Mouse (Mus musculus) heart, embryonic 14.5 days (tissue): Measurements from ENCODE around the gene Vps13d. TPM values are rescaled to one million over a fixed set of nuclear protein-coding genes. Genes with fewer than 3 reads are reported as not detected.

ENCODE experiments used
- ATAC-seq: fragments of 200-750 bp; cut with Nextera tagmentation; 2 replicates; pipeline ENCODE4 v1.8.0; 2017; ENCODE audit warnings: low read depth, moderate TSS enrichment; ENCODE audit not compliant: insufficient number of reproducible peaks, insufficient read depth, low FRiP score
- H3K27ac ChIP-seq, 2 experiments: fragments of 200-500 bp in 1 of 2; fragments of 300-500 bp in 1 of 2; sonication (generic) in 1 of 2; replicated peaks in 1 of 2; 2 replicates each; pipeline ENCODE4 v1.5.1; 2012 to 2014; ENCODE audit warnings: low read depth in 2 of 2, low read length in 2 of 2, control low read depth in 1 of 2, mild to moderate bottlenecking in 1 of 2, mixed read lengths in 1 of 2; ENCODE audit not compliant: control insufficient read depth in 1 of 2, insufficient read depth in 1 of 2
- H3K27me3 ChIP-seq: fragments of 300-500 bp; sonication (generic); 2 replicates; pipeline ENCODE4 v1.6.1; 2014; ENCODE audit warnings: mild to moderate bottlenecking, low read length, control low read depth; ENCODE audit not compliant: control insufficient read depth, insufficient read depth
- H3K36me3 ChIP-seq: fragments of 300-500 bp; sonication (generic); 2 replicates; pipeline ENCODE4 v1.6.1; 2014; ENCODE audit warnings: mild to moderate bottlenecking, control low read depth, low read length, mixed read lengths; ENCODE audit not compliant: control insufficient read depth, insufficient read depth
- H3K4me1 ChIP-seq, 2 experiments: fragments of 200-500 bp in 1 of 2; fragments of 300-500 bp in 1 of 2; sonication (generic) in 1 of 2; 2 replicates each; pipeline ENCODE4 v1.6.1; 2012 to 2014; ENCODE audit warnings: low read length in 2 of 2, control low read depth in 1 of 2, mixed read lengths in 1 of 2; ENCODE audit not compliant: control insufficient read depth in 2 of 2, insufficient read depth in 2 of 2
- H3K4me2 ChIP-seq: fragments of 300-500 bp; sonication (generic); 2 replicates; pipeline ENCODE4 v1.6.1; 2014; ENCODE audit warnings: mild to moderate bottlenecking, low read length
- H3K4me3 ChIP-seq, 2 experiments: fragments of 200-500 bp in 1 of 2; fragments of 300-500 bp in 1 of 2; sonication (generic) in 1 of 2; 2 replicates each; pipeline ENCODE4 v1.5.1; 2012 to 2014; ENCODE audit warnings: low read length in 2 of 2, mild to moderate bottlenecking in 2 of 2, control low read depth in 1 of 2, low read depth in 1 of 2, moderate library complexity in 1 of 2; ENCODE audit not compliant: control insufficient read depth in 1 of 2, insufficient read depth in 1 of 2
- H3K9ac ChIP-seq: fragments of 300-500 bp; sonication (generic); 2 replicates; pipeline ENCODE4 v1.6.1; 2014; ENCODE audit warnings: mild to moderate bottlenecking, low read length
- H3K9me3 ChIP-seq: fragments of 300-500 bp; sonication (generic); 2 replicates; pipeline ENCODE4 v1.6.1; 2016; ENCODE audit warnings: low read length, control low read depth; ENCODE audit not compliant: control insufficient read depth
- WGBS: fragments of 180-500 bp; shearing (Covaris S2); extraction: QIAGEN DNeasy Blood & Tissue Kit; methylation state at CpG from one replicate; pipeline ENCODE4 v1.1.7; 2014; 5-methylcytosine and 5-hydroxymethylcytosine counted together
- polyA plus RNA-seq: library from polyadenylated mRNA; unstranded; fragments of >200 nt; fragmentation: Nextera tagmentation; extraction: Ambion mirVana; gene quantifications from 2 replicates; pipeline ENCODE4 v1.2.1, GENCODE M21; 2014

Vps13d gene
- polyA plus RNA-seq, 1 experiment from 2014 or later = 11.9 TPM

- no peak overlapping the region for H3K27ac ChIP-seq
- 52% methylated on average over 2 of the region's 2 CpGs for WGBS
- no peaks in the 10 kb centered on the region for H3K4me1 ChIP-seq
- no peaks in the 10 kb centered on the region for H3K27me3 ChIP-seq
- no peak for ATAC-seq
- H3K36me3 ChIP-seq = peaks cover 91% of the 10 kb centered on the region
- H3K4me2 ChIP-seq = no peak overlapping the region
- no peaks in the 10 kb centered on the region for H3K9me3 ChIP-seq
- H3K9ac ChIP-seq = no peak overlapping the region
- no peak overlapping the region for H3K4me3 ChIP-seq
Measured at GRCm38 (mm10) chr4:145074276-145074675, 120.5 kb downstream of the Vps13d start.

GRCm38 (mm10) chr4:145073728-145074127 is 121.1 kb downstream of the Vps13d start:
- 91% methylated on average over 7 of the region's 7 CpGs for WGBS
- peaks cover 91% of the 10 kb centered on the region for H3K36me3 ChIP-seq

GRCm38 (mm10) chr4:145071942-145072341 is 122.9 kb downstream of the Vps13d start:
- peaks cover 89% of the 10 kb centered on the region for H3K36me3 ChIP-seq
- no peak overlapping the region for H3K27ac ChIP-seq
- no peaks in the 10 kb centered on the region for H3K4me1 ChIP-seq
- no peak for ATAC-seq
- H3K4me2 ChIP-seq = no peak overlapping the region
- H3K27me3 ChIP-seq = no peaks in the 10 kb centered on the region
- 88% methylated on average over 7 of the region's 7 CpGs for WGBS
- no peak overlapping the region for H3K4me3 ChIP-seq
- H3K9me3 ChIP-seq = no peaks in the 10 kb centered on the region
- no peak overlapping the region for H3K9ac ChIP-seq

More at GRCm38 (mm10) chr4:145073728-145074127, 121.1 kb downstream of the Vps13d start:
- H3K9me3 ChIP-seq = no peaks in the 10 kb centered on the region
- no peak for ATAC-seq
- H3K4me3 ChIP-seq = no peak overlapping the region
- no peaks in the 10 kb centered on the region for H3K27me3 ChIP-seq
- H3K27ac ChIP-seq = no peak overlapping the region
- no peaks in the 10 kb centered on the region for H3K4me1 ChIP-seq
- H3K9ac ChIP-seq = no peak overlapping the region
- H3K4me2 ChIP-seq = no peak overlapping the region

GRCm38 (mm10) chr4:145067019-145067680 is 127.7 kb downstream of the Vps13d start:
- WGBS = 85% methylated on average over 6 of the region's 6 CpGs
- no peak overlapping the region for H3K4me2 ChIP-seq
- peaks cover 93% of the 10 kb centered on the region for H3K36me3 ChIP-seq
- no peak overlapping the region for H3K9ac ChIP-seq
- no peaks in the 10 kb centered on the region for H3K9me3 ChIP-seq
- no peaks in the 10 kb centered on the region for H3K27me3 ChIP-seq
- H3K4me3 ChIP-seq = no peak overlapping the region
- H3K4me1 ChIP-seq = no peaks in the 10 kb centered on the region
- no peak for ATAC-seq
- no peak overlapping the region for H3K27ac ChIP-seq

GRCm38 (mm10) chr4:145066336-145067018 is 128.3 kb downstream of the Vps13d start:
- Histone ChIP-seq H3K9me3 (no peaks in the 10 kb centered on the region), H3K4me1 (no peaks in the 10 kb centered on the region), H3K9ac (no peak overlapping the region), H3K27me3 (no peaks in the 10 kb centered on the region), H3K4me2 (no peak overlapping the region), H3K36me3 (peaks cover 93% of the 10 kb centered on the region), H3K27ac (no peak overlapping the region), H3K4me3 (no peak overlapping the region)
- 84% methylated on average over 7 of the region's 7 CpGs for WGBS
- no peak for ATAC-seq

GRCm38 (mm10) chr4:145058749-145059442 is 135.9 kb downstream of the Vps13d start:
- ATAC-seq = no peak
- WGBS = 85% methylated on average over 2 of the region's 2 CpGs
- H3K4me1 ChIP-seq = no peaks in the 10 kb centered on the region

GRCm38 (mm10) chr4:145056346-145056745 is 138.5 kb downstream of the Vps13d start:
- Histone ChIP-seq H3K4me2 (no peak overlapping the region), H3K27me3 (no peaks in the 10 kb centered on the region), H3K36me3 (peaks cover 91% of the 10 kb centered on the region), H3K4me3 (no peak overlapping the region), H3K9ac (no peak overlapping the region), H3K27ac (no peak overlapping the region), H3K9me3 (no peaks in the 10 kb centered on the region), H3K4me1 (peaks cover 9 to 20% of the 10 kb centered on the region in 2 experiments)
- no peak for ATAC-seq
- whole genome bisulfite sequencing = 99% methylated on average over 3 of the region's 3 CpGs

More at GRCm38 (mm10) chr4:145058749-145059442, 135.9 kb downstream of the Vps13d start:
- H3K4me2 ChIP-seq = no peak overlapping the region
- H3K27me3 ChIP-seq = no peaks in the 10 kb centered on the region
- no peaks in the 10 kb centered on the region for H3K9me3 ChIP-seq
- H3K27ac ChIP-seq = no peak overlapping the region
- no peak overlapping the region for H3K9ac ChIP-seq
- no peak overlapping the region for H3K4me3 ChIP-seq
- H3K36me3 ChIP-seq = peaks cover 96% of the 10 kb centered on the region
